8 mouse cellular contexts compared by ENCODE assay signal in the genomic region with DNA sequence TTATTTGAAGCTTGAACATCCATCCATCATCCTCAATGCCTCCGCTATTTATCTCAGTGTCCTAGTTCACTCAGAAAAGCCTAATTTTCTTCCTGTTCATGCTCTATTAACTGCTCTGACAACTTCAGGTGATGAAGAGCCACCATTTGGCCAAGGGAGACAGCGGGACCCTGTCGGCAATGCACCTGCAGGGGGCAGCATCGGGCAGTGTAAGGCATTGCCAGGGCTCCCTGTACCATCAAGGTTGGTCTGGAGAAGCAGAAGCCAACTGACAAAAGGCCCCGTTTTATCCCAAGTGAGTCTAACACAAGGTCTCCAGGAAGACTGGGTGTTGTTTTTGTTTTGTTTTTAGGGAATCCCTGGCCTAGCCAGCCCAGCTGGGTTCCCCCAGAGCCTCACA. TPM values are rescaled to one million over a fixed set of nuclear protein-coding genes. Genes with fewer than 3 reads are reported as not detected.
DNase-seq lines count a peak whose midpoint lies in the region; ATAC-seq and TF ChIP-seq lines count a peak whose summit lies in the region.

No protein-coding gene starts in this region.

- TF ChIP-seq CTCF in cortical plate, adult 2 months (IDR thresholded peaks at IDR 0.05; ENCODE audit: extremely low read depth, insufficient read depth, low read length), result peak; percentile 94

- no peak for TF ChIP-seq POLR2A in cortical plate, adult 2 months (IDR thresholded peaks at IDR 0.05; ENCODE audit: extremely low read depth, insufficient read depth, low read length)

- H3K4me3 ChIP-seq in cortical plate, adult 2 months (ENCODE audit: insufficient read depth, low read length), result no peak overlapping the region

- H3K27ac ChIP-seq in cortical plate, adult 2 months (ENCODE audit: insufficient read depth, low read length), result no peak overlapping the region

- DNase-seq in gastrocnemius, postnatal 10 days, result peak; percentile 98
- peak; percentile 82 to 92 for DNase-seq in left cerebral cortex, postnatal 10 days (ENCODE audit: extremely low spot score in 1 of 2, low spot score in 2 of 2)
- DNase-seq in right cerebral cortex, postnatal 14 days, result peak; percentile 97
- peak; percentile 89 to 93 for DNase-seq in urinary bladder, postnatal 36 days (ENCODE audit: low spot score in 2 of 2)

- peaks cover 5% of the 10 kb centered on the region; the same call in 1 of the 2 replicates for H3K4me1 ChIP-seq in cortical plate, adult 2 months (ENCODE audit: control insufficient read depth, insufficient read depth, low read length)

- intact Hi-C loops in left cerebral cortex, postnatal 10 days (cut with DNase I), result loop anchor here (1.0 to 10.0 kb wide), 2 partner anchors 169 to 476 kb away; no protein-coding TSS in a partner anchor

- peak; percentile 51 for ATAC-seq in activated CD4-positive, CD25-positive, alpha-beta regulatory T cell, adult 4 months
- peak; percentile 62 for ATAC-seq in inflammation-experienced regulatory T-cells, adult 6 months
- peak; percentile 88 for ATAC-seq in megakaryocyte-erythroid progenitor cell, adult 5-6 weeks (replicated peaks; ENCODE audit: low FRiP score, low TSS enrichment, poor library complexity, severe bottlenecking)

RNA-seq across cellular contexts. Expression of a gene that starts 50.5 kb away (rescaled TPM):
- polyA plus RNA-seq in activated CD4-positive, CD25-positive, alpha-beta regulatory T cell, adult 4 months (2017; shearing (Covaris generic)), result 1 to 10 TPM; 5.0 to 7.9 TPM
- 53.3 and 53.6 TPM in 2 replicates for polyA plus RNA-seq in cortical plate, adult 2 months (2012; rRNA removed)
- total RNA-seq in gastrocnemius, postnatal 10 days (2021), result 1 to 10 TPM; 5.8 to 9.1 TPM
- polyA plus RNA-seq in inflammation-experienced regulatory T-cells, adult 6 months (2017; shearing (Covaris generic)), result 10 to 100 TPM in 1 of 3 experiments, 1 to 10 TPM in 2; 6.6 to 12.8 (median 7.5) TPM
- 10 to 100 TPM; 15.2 to 18.1 TPM for total RNA-seq in left cerebral cortex, postnatal 10 days (2021)
- 5.7 and 7.1 TPM in 2 replicates for total RNA-seq in megakaryocyte-erythroid progenitor cell, adult 5-6 weeks (2014; fragmentation: Nextera tagmentation)
- total RNA-seq in megakaryocyte-erythroid progenitor cell, adult 5-6 weeks (2017), result 7.5 and 12.7 TPM in 2 replicates
